Mouse (Mus musculus) MEL (cell line): ENCODE measurements around the gene Shb. TPM values are rescaled to one million over a fixed set of nuclear protein-coding genes. Genes with fewer than 3 reads are reported as not detected.

Source experiments
- DNase-seq: peaks from one replicate; pipeline ENCODE4 v3.0.0; 2011; ENCODE audit warnings: low read depth, low spot score
- H3K27ac ChIP-seq: 2 replicates; pipeline ENCODE4 v1.5.1; 2012; ENCODE audit warnings: low read depth, mild to moderate bottlenecking, control low read depth, low read length, moderate library complexity; ENCODE audit not compliant: control insufficient read depth
- H3K27me3 ChIP-seq, 2 experiments: fragments of 150-350 bp in 1 of 2; sonication (generic) in 1 of 2; 2 replicates each; pipeline ENCODE4 v1.6.1; 2012; ENCODE audit warnings: low read length in 2 of 2, mild to moderate bottlenecking in 2 of 2, improper control_type of control experiment in 1 of 2, moderate library complexity in 1 of 2; ENCODE audit not compliant: insufficient read depth in 2 of 2, control insufficient read depth in 1 of 2
- H3K36me3 ChIP-seq, 2 experiments: 2 replicates each; pipeline ENCODE4 v1.6.1; 2012 to 2014; ENCODE audit warnings: low read length in 2 of 2, improper control_type of control experiment in 1 of 2, inconsistent platforms in 1 of 2, mild to moderate bottlenecking in 1 of 2; ENCODE audit not compliant: insufficient read depth in 2 of 2, control insufficient read depth in 1 of 2
- H3K4me1 ChIP-seq, 2 experiments: fragments of 150-350 bp in 1 of 2; sonication (generic) in 1 of 2; 2 replicates each; pipeline ENCODE4 v1.6.1; 2012; ENCODE audit warnings: low read length in 2 of 2, improper control_type of control experiment in 1 of 2, mild to moderate bottlenecking in 1 of 2; ENCODE audit not compliant: insufficient read depth in 2 of 2, control insufficient read depth in 1 of 2
- H3K4me3 ChIP-seq, 2 experiments: fragments of 150-350 bp in 1 of 2; sonication (generic) in 1 of 2; 2 replicates each; pipeline ENCODE4 v1.5.1; 2012; ENCODE audit warnings: low read depth in 2 of 2, low read length in 2 of 2, mild to moderate bottlenecking in 2 of 2, moderate library complexity in 2 of 2, control low read depth in 1 of 2, improper control_type of control experiment in 1 of 2; ENCODE audit not compliant: control insufficient read depth in 1 of 2, insufficient read depth in 1 of 2
- H3K79me2 ChIP-seq: 2 replicates; pipeline ENCODE4 v1.6.1; 2012; ENCODE audit warnings: mild to moderate bottlenecking, low read length, moderate library complexity; ENCODE audit not compliant: control insufficient read depth, poor library complexity, insufficient read depth
- H3K9ac ChIP-seq: 2 replicates; pipeline ENCODE4 v1.6.1; 2012; ENCODE audit warnings: low read depth, mild to moderate bottlenecking, control low read depth, low read length, moderate library complexity; ENCODE audit not compliant: control insufficient read depth, poor library complexity, severe bottlenecking
- H3K9me3 ChIP-seq: fragments of 150-350 bp; sonication (generic); replicated peaks from 2 replicates; pipeline ENCODE4 v1.6.1; 2012; ENCODE audit warnings: mild to moderate bottlenecking, low read length, improper control_type of control experiment, moderate library complexity; ENCODE audit not compliant: insufficient read depth
- BHLHE40 ChIP-seq: IDR thresholded peaks from 2 replicates; pipeline ENCODE4 v1.6.1; 2012; ENCODE audit warnings: low read depth, mild to moderate bottlenecking, inconsistent platforms, low read length, improper control_type of control experiment, borderline replicate concordance
- CHD1 ChIP-seq: IDR thresholded peaks from 2 replicates; pipeline ENCODE4 v1.6.1; 2012; ENCODE audit warnings: low read depth, mild to moderate bottlenecking, inconsistent platforms, low read length, improper control_type of control experiment
- CHD2 ChIP-seq: IDR thresholded peaks from 2 replicates; pipeline ENCODE4 v1.6.1; 2011; ENCODE audit warnings: low read length, improper control_type of control experiment
- CTCF ChIP-seq, 3 experiments: IDR thresholded peaks in 2 of 3; conservative IDR thresholded peaks in 1 of 3; 2 replicates each; pipeline ENCODE4 v1.5.1; 2011 to 2012; ENCODE audit warnings: low read length in 3 of 3, low read depth in 2 of 3, mild to moderate bottlenecking in 2 of 3, improper control_type of control experiment in 1 of 3, inconsistent platforms in 1 of 3, mixed read lengths in 1 of 3, moderate library complexity in 1 of 3; ENCODE audit not compliant: control insufficient read depth in 1 of 3, insufficient read depth in 1 of 3, poor library complexity in 1 of 3, severe bottlenecking in 1 of 3
- EP300 ChIP-seq, 2 experiments: IDR thresholded peaks; 2 replicates each; pipeline ENCODE4 v1.6.1; 2011; ENCODE audit warnings: improper control_type of control experiment in 2 of 2, low read length in 2 of 2, low read depth in 1 of 2, mild to moderate bottlenecking in 1 of 2
- ETS1 ChIP-seq: IDR thresholded peaks from 2 replicates; pipeline ENCODE4 v1.6.1; 2012; ENCODE audit warnings: low read depth, mild to moderate bottlenecking, inconsistent platforms, low read length, improper control_type of control experiment, moderate library complexity
- GABPA ChIP-seq: IDR thresholded peaks from 2 replicates; pipeline ENCODE4 v1.6.1; 2012; ENCODE audit warnings: low read depth, mild to moderate bottlenecking, inconsistent platforms, low read length, improper control_type of control experiment, moderate library complexity
- GATA1 ChIP-seq: IDR thresholded peaks from 2 replicates; pipeline ENCODE4 v1.6.1; 2011; ENCODE audit warnings: low read depth, low read length, improper control_type of control experiment
- KAT2A ChIP-seq: conservative IDR thresholded peaks from 2 replicates; pipeline ENCODE4 v1.6.1; 2012; ENCODE audit warnings: low read depth, low read length, improper control_type of control experiment, inconsistent platforms
- MAFK ChIP-seq: IDR thresholded peaks from 2 replicates; pipeline ENCODE4 v1.6.1; 2011; ENCODE audit warnings: low read depth, mild to moderate bottlenecking, low read length, improper control_type of control experiment, borderline replicate concordance
- MAX ChIP-seq: IDR thresholded peaks from 2 replicates; pipeline ENCODE4 v1.6.1; 2011; ENCODE audit warnings: low read length, improper control_type of control experiment
- MAZ ChIP-seq: IDR thresholded peaks from 2 replicates; pipeline ENCODE4 v1.6.1; 2012; ENCODE audit warnings: low read depth, mild to moderate bottlenecking, inconsistent platforms, low read length, improper control_type of control experiment
- MXI1 ChIP-seq: IDR thresholded peaks from 2 replicates; pipeline ENCODE4 v1.6.1; 2011; ENCODE audit warnings: mild to moderate bottlenecking, low read depth, low read length, improper control_type of control experiment
- MYC ChIP-seq: IDR thresholded peaks from 2 replicates; pipeline ENCODE4 v1.6.1; 2011; ENCODE audit warnings: low read depth, mild to moderate bottlenecking, low read length, improper control_type of control experiment, moderate library complexity
- NRF1 ChIP-seq: IDR thresholded peaks from 2 replicates; pipeline ENCODE4 v1.6.1; 2014; ENCODE audit warnings: low read depth, mild to moderate bottlenecking, inconsistent platforms, low read length, improper control_type of control experiment, moderate library complexity; ENCODE audit not compliant: poor library complexity, insufficient read depth, severe bottlenecking
- POLR2AphosphoS2 ChIP-seq: IDR thresholded peaks from 2 replicates; pipeline ENCODE4 v1.6.1; 2011; ENCODE audit warnings: low read length, improper control_type of control experiment
- POLR2AphosphoS5 ChIP-seq: IDR thresholded peaks from 2 replicates; pipeline ENCODE4 v1.6.1; 2012; ENCODE audit warnings: low read depth, borderline replicate concordance, mild to moderate bottlenecking, inconsistent platforms, low read length, moderate library complexity, mixed read lengths
- TCF12 ChIP-seq: IDR thresholded peaks from 2 replicates; pipeline ENCODE4 v1.6.1; 2014; ENCODE audit warnings: low read depth, mild to moderate bottlenecking, inconsistent platforms, low read length, improper control_type of control experiment, moderate library complexity
- UBTF ChIP-seq: IDR thresholded peaks from 2 replicates; pipeline ENCODE4 v1.6.1; 2012; ENCODE audit warnings: low read depth, mild to moderate bottlenecking, inconsistent platforms, low read length, improper control_type of control experiment, moderate library complexity, borderline replicate concordance; ENCODE audit not compliant: insufficient read depth
- USF1 ChIP-seq: IDR thresholded peaks from 2 replicates; pipeline ENCODE4 v1.6.1; 2014; ENCODE audit warnings: low read depth, mild to moderate bottlenecking, inconsistent platforms, low read length, improper control_type of control experiment, moderate library complexity
- USF2 ChIP-seq, 2 experiments: IDR thresholded peaks; 2 replicates each; pipeline ENCODE4 v1.6.1; 2011 to 2012; ENCODE audit warnings: improper control_type of control experiment in 2 of 2, low read length in 2 of 2, borderline replicate concordance in 1 of 2, inconsistent platforms in 1 of 2, low read depth in 1 of 2, mild to moderate bottlenecking in 1 of 2; ENCODE audit not compliant: insufficient read depth in 1 of 2
- ZC3H11A ChIP-seq: IDR thresholded peaks from 2 replicates; pipeline ENCODE4 v1.6.1; 2012; ENCODE audit warnings: low read depth, mild to moderate bottlenecking, inconsistent platforms, low read length, improper control_type of control experiment
- ZKSCAN1 ChIP-seq: IDR thresholded peaks from 2 replicates; pipeline ENCODE4 v1.6.1; 2012; ENCODE audit warnings: low read depth, mild to moderate bottlenecking, inconsistent platforms, low read length, improper control_type of control experiment, moderate library complexity
- ZMIZ1 ChIP-seq: IDR thresholded peaks from 2 replicates; pipeline ENCODE4 v1.6.1; 2012; ENCODE audit warnings: low read depth, mild to moderate bottlenecking, inconsistent platforms, low read length, improper control_type of control experiment, moderate library complexity
- ZNF384 ChIP-seq: IDR thresholded peaks from 2 replicates; pipeline ENCODE4 v1.6.1; 2012; ENCODE audit warnings: low read depth, mild to moderate bottlenecking, inconsistent platforms, low read length, improper control_type of control experiment
- polyA plus RNA-seq, 2 experiments: library from polyadenylated mRNA; stranded (reverse) in 1 of 2; unstranded in 1 of 2; fragments of >175 nt in 1 of 2; fragments of >200 nt in 1 of 2; gene quantifications; 2 replicates each; pipeline versions ENCODE4 v1.2.1 to v1.2.4; 2012; ENCODE audit warnings: low replicate concordance in 2 of 2, low read depth in 1 of 2; ENCODE audit not compliant: insufficient read length in 2 of 2, insufficient read depth in 1 of 2, missing spikeins in 1 of 2
- total RNA-seq: library from RNA; depleted of rRNA; stranded (reverse); fragments of 300-350 nt; gene quantifications from 2 replicates; pipeline ENCODE4 v1.2.3, GENCODE M21; 2012

Gene Shb
- total and polyA plus RNA-seq, 3 experiments, result 5.2 to 13.9 TPM; not detected in 1

GRCm38 (mm10) chr4:45441778-45442177, 90.5 kb downstream of the Shb start:
- H3K79me2 ChIP-seq, result no peaks in the 10 kb centered on the region
- no peaks in the 10 kb centered on the region; a peak in 2 of 4 replicates for H3K36me3 ChIP-seq

GRCm38 (mm10) chr4:45439281-45439680, 93.0 kb downstream of the Shb start:
- Histone ChIP-seq H3K9me3 (no peaks in the 10 kb centered on the region), H3K9ac (no peak overlapping the region), H3K4me3 (no peak overlapping the region), H3K27ac (no peak overlapping the region), H3K79me2 (no peaks in the 10 kb centered on the region), H3K36me3 (no peaks in the 10 kb centered on the region; a peak in 2 of 4 replicates), H3K27me3 (no peaks in the 10 kb centered on the region), H3K4me1 (no peaks in the 10 kb centered on the region)
- TF ChIP-seq MXI1 (no peak), GABPA (no peak), USF1 (no peak), ZKSCAN1 (no peak), POLR2AphosphoS2 (no peak), CHD1 (no peak), GATA1 (no peak), ZMIZ1 (no peak)
- DNase-seq, result no peak

More at GRCm38 (mm10) chr4:45441778-45442177, 90.5 kb downstream of the Shb start:
- TF ChIP-seq UBTF (no peak), MYC (no peak), NRF1 (no peak)
- H3K9me3 ChIP-seq, result no peaks in the 10 kb centered on the region
- H3K27ac ChIP-seq, result no peak overlapping the region
- no peak for DNase-seq
- no peak overlapping the region for H3K4me3 ChIP-seq
- H3K9ac ChIP-seq, result no peak overlapping the region
- no peaks in the 10 kb centered on the region for H3K27me3 ChIP-seq
- H3K4me1 ChIP-seq, result no peaks in the 10 kb centered on the region

GRCm38 (mm10) chr4:45437010-45437409, 95.3 kb downstream of the Shb start:
- Histone ChIP-seq H3K79me2 (no peaks in the 10 kb centered on the region), H3K4me1 (no peaks in the 10 kb centered on the region)

More at GRCm38 (mm10) chr4:45437010-45437409, 95.3 kb downstream of the Shb start:
- Histone ChIP-seq H3K27ac (no peak overlapping the region), H3K27me3 (no peaks in the 10 kb centered on the region), H3K9me3 (no peaks in the 10 kb centered on the region)
- no peak for TF ChIP-seq ZKSCAN1
- TF ChIP-seq UBTF, result no peak
- TF ChIP-seq CTCF (IDR thresholded peaks at IDR 0.05 in 2 of 3, conservative IDR thresholded peaks at IDR 0.05 in 1 of 3; ENCODE audit: control insufficient read depth in 1 of 3, insufficient read depth in 1 of 3, low read depth in 2 of 3, low read length in 3 of 3, poor library complexity in 1 of 3, severe bottlenecking in 1 of 3), result no peak
- TF ChIP-seq MAFK, result no peak
- TF ChIP-seq USF2 (IDR thresholded peaks at IDR 0.05; ENCODE audit: borderline replicate concordance in 1 of 2, insufficient read depth in 1 of 2, low read depth in 1 of 2, low read length in 2 of 2), result no peak
- no peak for TF ChIP-seq BHLHE40
- no peak for TF ChIP-seq CHD2
- TF ChIP-seq EP300 (IDR thresholded peaks at IDR 0.05; ENCODE audit: low read depth in 1 of 2, low read length in 2 of 2), result no peak
- no peak for TF ChIP-seq CHD1
- TF ChIP-seq USF1, result no peak; the same call in 1 of the 2 replicates
- TF ChIP-seq POLR2AphosphoS5, result no peak
- TF ChIP-seq ZC3H11A, result no peak
- TF ChIP-seq GABPA, result no peak
- TF ChIP-seq ZNF384, result no peak
- no peak for TF ChIP-seq TCF12
- no peak for TF ChIP-seq MYC
- TF ChIP-seq KAT2A, result no peak
- no peak for TF ChIP-seq MAX
- TF ChIP-seq ETS1, result no peak
- no peak for TF ChIP-seq MAZ
- TF ChIP-seq, all 39 proteins: peak for 0
- Histone ChIP-seq H3K36me3 (no peaks in the 10 kb centered on the region), H3K4me3 (no peak overlapping the region), H3K9ac (no peak overlapping the region)
- DNase-seq, result no peak
